Mouse (Mus musculus) midbrain, postnatal 0 days (tissue): ENCODE results near the gene Osbpl3. TPM values are rescaled to one million over a fixed set of nuclear protein-coding genes. Genes with fewer than 3 reads are reported as not detected.

ENCODE experiments used
- ATAC-seq: fragments of 200-750 bp; cut with Nextera tagmentation; 2 replicates; pipeline ENCODE4 v1.8.0; 2017; ENCODE audit warnings: moderate number of reproducible peaks, mild to moderate bottlenecking, moderate TSS enrichment, moderate library complexity; ENCODE audit not compliant: low FRiP score
- DNase-seq: peaks from one replicate; pipeline ENCODE4 v3.0.0-alpha.2; 2015; ENCODE audit warnings: low spot score
- H3K27ac ChIP-seq: fragments of 300-500 bp; sonication (generic); 2 replicates; pipeline ENCODE4 v1.5.1; 2014; ENCODE audit warnings: low read depth, mild to moderate bottlenecking, low read length, mixed read lengths
- H3K27me3 ChIP-seq: fragments of 300-500 bp; sonication (generic); 2 replicates; pipeline ENCODE4 v1.6.1; 2014; ENCODE audit warnings: low read length, control low read depth, mixed read lengths; ENCODE audit not compliant: insufficient read depth
- H3K36me3 ChIP-seq: fragments of 300-500 bp; sonication (generic); 2 replicates; pipeline ENCODE4 v1.6.1; 2014; ENCODE audit warnings: low read length, control low read depth, mixed read lengths; ENCODE audit not compliant: insufficient read depth
- H3K4me1 ChIP-seq: fragments of 300-500 bp; sonication (generic); 2 replicates; pipeline ENCODE4 v1.6.1; 2014; ENCODE audit warnings: mild to moderate bottlenecking, control low read depth, antibody characterized with exemption, low read length, mixed read lengths; ENCODE audit not compliant: insufficient read depth
- H3K4me2 ChIP-seq: fragments of 300-500 bp; sonication (generic); 2 replicates; pipeline ENCODE4 v1.6.1; 2014; ENCODE audit warnings: low read depth, mild to moderate bottlenecking, low read length, mixed read lengths; ENCODE audit not compliant: poor library complexity, severe bottlenecking
- H3K4me3 ChIP-seq: fragments of 300-500 bp; sonication (generic); 2 replicates; pipeline ENCODE4 v1.5.1; 2014; ENCODE audit warnings: low read depth, mild to moderate bottlenecking, low read length, moderate library complexity
- H3K9ac ChIP-seq: fragments of 300-500 bp; sonication (generic); replicated peaks from 2 replicates; pipeline ENCODE4 v1.6.1; 2014; ENCODE audit warnings: mild to moderate bottlenecking, low read length, moderate library complexity, mixed read lengths; ENCODE audit not compliant: poor library complexity, severe bottlenecking
- H3K9me3 ChIP-seq: fragments of 300-500 bp; sonication (generic); 2 replicates; pipeline ENCODE4 v1.6.1; 2016; ENCODE audit warnings: low read length, control low read depth
- CTCF ChIP-seq: IDR thresholded peaks from 2 replicates; pipeline ENCODE4 v1.5.1; 2016; ENCODE audit warnings: antibody characterized with exemption, mild to moderate bottlenecking
- WGBS: fragments of 180-500 bp; shearing (Covaris S2); extraction: QIAGEN DNeasy Blood & Tissue Kit; methylation state at CpG from one replicate; pipeline ENCODE4 v1.1.7; 2014; 5-methylcytosine and 5-hydroxymethylcytosine counted together
- polyA plus RNA-seq: library from polyadenylated mRNA; unstranded; fragments of >200 nt; fragmentation: Nextera tagmentation; extraction: Ambion mirVana; gene quantifications from 2 replicates; pipeline ENCODE4 v1.2.1, GENCODE M21; 2015
- total RNA-seq: library from RNA; depleted of rRNA; stranded (reverse); fragments of >200 nt; gene quantifications from 2 replicates; pipeline ENCODE4 v1.2.3, GENCODE M21; 2014

Gene Osbpl3
- total and polyA plus RNA-seq, 2 experiments from 2014 or later: 5.5 to 9.5 TPM

DNA sequence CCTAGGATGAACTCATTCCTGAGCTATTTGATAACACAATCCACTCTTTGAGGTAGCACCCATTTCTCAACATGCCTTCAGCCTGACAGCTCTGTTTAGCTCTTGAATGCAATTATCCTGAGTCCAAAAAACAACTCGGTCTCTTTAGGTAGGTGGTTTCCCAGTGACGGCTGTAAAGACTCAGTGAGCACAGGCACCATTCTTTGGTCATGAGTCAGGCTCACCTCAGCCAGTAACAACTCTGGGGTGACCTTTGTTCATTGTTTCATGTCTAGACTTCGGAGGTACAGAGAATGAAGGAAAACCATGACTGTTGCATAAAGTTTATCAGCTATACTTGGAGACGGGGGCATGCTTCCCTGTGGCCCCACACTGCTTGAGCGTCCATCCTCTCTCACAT is 65.7 kb downstream of the Osbpl3 start:
- no peak for TF ChIP-seq CTCF
- WGBS: 82% methylated on average over 5 of the region's 5 CpGs
- Histone ChIP-seq H3K9ac (no peak overlapping the region), H3K4me3 (no peak overlapping the region), H3K27ac (no peak overlapping the region), H3K4me1 (no peaks in the 10 kb centered on the region), H3K9me3 (no peaks in the 10 kb centered on the region), H3K27me3 (no peaks in the 10 kb centered on the region), H3K36me3 (no peaks in the 10 kb centered on the region), H3K4me2 (no peak overlapping the region)
- no peak for ATAC-seq
- DNase-seq: no peak

DNA sequence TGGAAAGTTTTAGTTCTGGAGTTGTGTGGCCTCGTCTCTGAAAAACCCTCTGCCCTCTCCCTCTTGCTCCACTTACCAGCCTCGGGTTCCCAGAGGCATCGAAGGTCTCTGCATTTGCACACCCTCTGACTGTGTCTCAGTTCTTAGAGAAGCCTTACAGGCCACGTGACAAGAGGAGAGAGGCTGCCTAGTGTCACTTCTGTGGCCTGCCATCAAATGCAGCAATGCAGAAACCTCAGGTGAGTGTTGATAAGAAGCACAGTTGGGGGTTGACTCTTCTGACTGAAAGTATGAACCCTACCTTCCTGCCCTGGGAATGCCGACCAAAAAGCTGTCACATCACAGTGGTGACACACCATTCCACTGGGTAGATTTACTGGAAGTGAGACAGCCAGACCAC is 68.4 kb downstream of the Osbpl3 start:
- no peaks in the 10 kb centered on the region for H3K27me3 ChIP-seq
- no peaks in the 10 kb centered on the region for H3K4me1 ChIP-seq
- no peak overlapping the region for H3K9ac ChIP-seq
- TF ChIP-seq CTCF: no peak
- no peak overlapping the region for H3K4me2 ChIP-seq
- no peaks in the 10 kb centered on the region for H3K36me3 ChIP-seq
- 78% methylated on average over 5 of the region's 5 CpGs for WGBS
- no peak overlapping the region for H3K4me3 ChIP-seq
- no peak for DNase-seq
- ATAC-seq: no peak
- H3K9me3 ChIP-seq: no peaks in the 10 kb centered on the region
- no peak overlapping the region for H3K27ac ChIP-seq

DNA sequence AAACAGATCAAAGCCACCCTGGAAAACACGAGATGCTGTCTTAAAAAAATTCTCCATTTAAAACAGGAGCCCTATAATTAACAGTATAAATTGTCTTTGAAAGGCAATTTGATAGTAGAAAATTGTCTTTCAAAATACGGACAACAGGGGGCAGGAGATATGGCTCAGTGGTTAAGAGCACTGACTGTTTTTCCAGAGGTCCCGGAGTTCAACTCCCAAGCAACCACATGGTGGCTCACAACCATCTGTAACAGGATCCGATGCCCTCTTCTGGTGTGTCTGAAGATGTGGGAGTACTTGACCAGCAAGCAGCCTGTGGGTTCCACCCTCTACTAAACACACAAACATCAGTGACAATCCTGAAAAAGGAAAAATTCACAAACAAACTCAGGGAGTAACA is 69.5 kb downstream of the Osbpl3 start:
- ATAC-seq (no peak), DNase-seq (no peak)
- peak; percentile 37; the same call in 1 of the 2 replicates for TF ChIP-seq CTCF
- Histone ChIP-seq H3K4me2 (no peak overlapping the region), H3K27ac (no peak overlapping the region), H3K9ac (no peak overlapping the region), H3K36me3 (no peaks in the 10 kb centered on the region), H3K4me1 (no peaks in the 10 kb centered on the region), H3K27me3 (no peaks in the 10 kb centered on the region), H3K4me3 (no peak overlapping the region), H3K9me3 (no peaks in the 10 kb centered on the region)
- WGBS: 86% methylated on average over 4 of the region's 4 CpGs

DNA sequence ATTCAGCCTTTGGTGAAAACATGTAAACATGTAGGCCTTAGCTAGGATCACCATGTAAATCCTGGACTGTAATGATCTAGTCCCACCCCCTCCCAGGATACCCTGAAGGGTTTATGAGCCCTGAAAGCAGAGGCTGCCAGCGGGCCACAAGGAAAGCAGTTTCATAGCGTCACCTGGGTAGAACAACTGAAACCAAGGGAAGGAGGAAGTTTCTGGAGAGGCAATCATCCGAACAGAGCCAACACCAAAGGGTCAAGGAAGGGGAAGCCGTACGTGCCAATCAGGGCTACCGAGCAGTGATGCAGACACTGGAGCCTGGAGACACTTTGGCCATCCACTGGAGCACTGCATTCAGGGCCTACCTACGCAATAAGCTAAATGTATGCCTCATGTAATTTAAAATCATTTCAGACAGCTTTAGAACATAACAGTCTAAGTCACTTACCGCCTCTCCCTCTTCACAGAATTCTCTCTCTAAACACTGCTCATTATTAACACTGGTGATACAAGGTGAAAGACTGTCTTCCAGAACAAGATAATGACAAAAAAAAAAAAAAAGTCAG is 70.5 kb downstream of the Osbpl3 start:
- Histone ChIP-seq H3K9ac (no peak overlapping the region), H3K36me3 (no peaks in the 10 kb centered on the region), H3K4me1 (no peaks in the 10 kb centered on the region), H3K27me3 (no peaks in the 10 kb centered on the region), H3K4me3 (no peak overlapping the region), H3K9me3 (no peaks in the 10 kb centered on the region), H3K4me2 (no peak overlapping the region), H3K27ac (no peak overlapping the region)
- DNase-seq: no peak
- ATAC-seq: no peak
- TF ChIP-seq CTCF: no peak
- WGBS: 92% methylated on average over 8 of the region's 8 CpGs

DNA sequence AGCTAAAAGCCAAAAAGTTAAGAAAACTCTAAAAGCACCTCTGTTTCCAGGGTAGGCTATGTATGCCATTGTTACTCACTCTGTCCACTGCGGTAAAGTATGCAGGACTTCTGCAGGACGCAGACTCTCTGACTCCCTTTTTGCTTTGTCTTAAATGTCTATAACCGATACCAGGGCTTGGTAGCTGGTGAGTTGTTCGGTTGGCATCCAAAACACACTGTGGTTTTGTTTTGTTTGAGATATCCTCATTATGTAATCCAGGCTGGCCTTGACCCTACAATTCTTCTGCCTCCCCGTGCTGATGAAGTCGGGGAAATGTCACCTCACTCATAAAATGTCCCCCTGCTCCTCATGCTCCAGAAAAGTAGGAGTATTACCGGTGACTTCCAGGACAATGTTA is 73.3 kb downstream of the Osbpl3 start:
- Histone ChIP-seq H3K36me3 (no peaks in the 10 kb centered on the region), H3K9ac (no peak overlapping the region), H3K4me3 (no peak overlapping the region), H3K4me1 (no peaks in the 10 kb centered on the region), H3K4me2 (no peak overlapping the region), H3K9me3 (no peaks in the 10 kb centered on the region), H3K27me3 (no peaks in the 10 kb centered on the region), H3K27ac (no peak overlapping the region)
- TF ChIP-seq CTCF: no peak
- 83% methylated on average over 7 of the region's 7 CpGs for WGBS
- DNase-seq (no peak), ATAC-seq (no peak)

DNA sequence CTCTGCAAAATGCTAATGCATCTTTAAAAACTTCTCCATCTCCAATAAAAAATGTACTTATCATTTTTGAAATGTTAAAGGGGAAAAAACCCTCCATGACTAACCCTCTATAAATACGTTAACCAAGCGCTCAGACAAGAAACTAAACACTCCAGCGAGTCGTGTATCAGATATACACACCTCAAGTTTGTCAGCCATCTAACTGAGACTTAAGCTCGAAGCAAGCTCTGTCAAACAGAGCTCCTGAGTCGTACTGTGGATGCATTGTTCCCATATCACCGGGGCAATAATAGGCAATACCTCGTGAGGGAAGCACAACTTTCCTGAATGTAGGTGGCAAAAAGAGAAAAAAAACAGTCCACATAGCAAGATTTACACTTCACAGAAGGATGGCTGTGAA is 73.8 kb downstream of the Osbpl3 start:
- no peaks in the 10 kb centered on the region for H3K27me3 ChIP-seq
- H3K27ac ChIP-seq: no peak overlapping the region
- TF ChIP-seq CTCF: no peak
- no peak overlapping the region for H3K4me2 ChIP-seq
- H3K9ac ChIP-seq: no peak overlapping the region
- H3K4me3 ChIP-seq: no peak overlapping the region
- H3K36me3 ChIP-seq: no peaks in the 10 kb centered on the region
- DNase-seq (no peak), ATAC-seq (no peak)
- H3K4me1 ChIP-seq: no peaks in the 10 kb centered on the region
- H3K9me3 ChIP-seq: no peaks in the 10 kb centered on the region
- 38% methylated on average over 8 of the region's 8 CpGs for WGBS
